Mouse (Mus musculus) CD4-positive, CD25-positive, alpha-beta regulatory T cell (primary cell): ENCODE measurements around the gene Trpc5. TPM values are rescaled to one million over a fixed set of nuclear protein-coding genes. Genes with fewer than 3 reads are reported as not detected.

Source experiments
- polyA plus RNA-seq: library from polyadenylated mRNA; unstranded; fragments of 100-300 nt; shearing (Covaris generic); gene quantifications from one replicate; pipeline ENCODE4 v1.2.1, GENCODE M21; 2017

The Trpc5 gene
- 0.08 TPM for polyA plus RNA-seq

GRCm38 (mm10) chrX:144688142-144688206, at the start of gene Trpc5:
Gene Trpc5 (minus strand): TSS chrX:144688180.

GRCm38 (mm10) chrX:144688207-144689118, 483 bp upstream of the Trpc5 start, which contains the start of gene Rtl4:
Gene Rtl4 (plus strand): TSS chrX:144688907.

GRCm38 (mm10) chrX:144456281-144456680, 231.7 kb downstream of the Trpc5 start, which contains the start of gene Trpc5os:
Gene Trpc5os (plus strand): TSS chrX:144456581.

Other genes starting within 250 kb of the Trpc5 start
- not detected for gene Trpc5os, start 231.6 kb downstream of the Trpc5 start, polyA plus RNA-seq
- not detected for gene Rtl4, start 727 bp upstream of the Trpc5 start, polyA plus RNA-seq